Mouse (Mus musculus) embryo, embryonic 11 days (tissue): ENCODE measurements around the gene Hist1h1d.
"Not testable (repeated sequence)": the region's sequence is repeated elsewhere in the genome, so short reads cannot be mapped to it uniquely, and the experiment has no call there.

Experiments
- DNase-seq: peaks from one replicate; pipeline ENCODE4 v3.0.0-alpha.2; 2015

The Hist1h1d gene

DNA sequence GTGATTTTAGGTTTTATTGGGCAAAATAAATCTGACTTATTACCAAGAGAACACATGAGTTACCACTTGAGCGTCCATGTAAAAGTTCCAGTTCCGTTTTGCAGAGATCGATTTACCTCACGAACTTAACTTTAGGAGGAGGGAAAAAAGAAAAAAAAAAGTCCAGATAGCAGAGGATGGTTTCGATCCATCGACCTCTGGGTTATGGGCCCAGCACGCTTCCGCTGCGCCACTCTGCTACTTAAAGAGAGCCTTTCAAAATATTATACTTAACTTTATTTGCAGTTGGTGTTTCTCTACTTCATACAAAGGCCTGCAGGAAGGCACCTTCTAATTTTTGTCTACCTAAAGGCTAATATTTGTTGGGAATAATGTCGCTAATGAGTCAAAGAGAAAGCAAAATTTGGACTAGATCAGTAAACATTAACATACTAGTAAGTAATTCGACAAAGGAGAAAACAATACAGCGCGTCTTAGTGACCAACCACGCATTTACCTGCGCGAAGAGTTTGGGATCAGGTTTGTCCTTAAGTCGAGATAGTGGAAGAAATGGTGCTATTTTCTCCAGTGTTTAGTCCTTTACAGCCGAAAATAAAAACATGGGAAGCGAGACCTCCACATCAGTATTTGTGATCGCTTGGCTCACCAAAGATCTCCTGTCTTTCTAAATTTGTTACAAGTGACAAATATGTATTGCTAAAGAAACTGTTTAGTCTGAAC is 22.7 kb upstream of the Hist1h1d start:
- DNase-seq: peak; percentile 70

DNA sequence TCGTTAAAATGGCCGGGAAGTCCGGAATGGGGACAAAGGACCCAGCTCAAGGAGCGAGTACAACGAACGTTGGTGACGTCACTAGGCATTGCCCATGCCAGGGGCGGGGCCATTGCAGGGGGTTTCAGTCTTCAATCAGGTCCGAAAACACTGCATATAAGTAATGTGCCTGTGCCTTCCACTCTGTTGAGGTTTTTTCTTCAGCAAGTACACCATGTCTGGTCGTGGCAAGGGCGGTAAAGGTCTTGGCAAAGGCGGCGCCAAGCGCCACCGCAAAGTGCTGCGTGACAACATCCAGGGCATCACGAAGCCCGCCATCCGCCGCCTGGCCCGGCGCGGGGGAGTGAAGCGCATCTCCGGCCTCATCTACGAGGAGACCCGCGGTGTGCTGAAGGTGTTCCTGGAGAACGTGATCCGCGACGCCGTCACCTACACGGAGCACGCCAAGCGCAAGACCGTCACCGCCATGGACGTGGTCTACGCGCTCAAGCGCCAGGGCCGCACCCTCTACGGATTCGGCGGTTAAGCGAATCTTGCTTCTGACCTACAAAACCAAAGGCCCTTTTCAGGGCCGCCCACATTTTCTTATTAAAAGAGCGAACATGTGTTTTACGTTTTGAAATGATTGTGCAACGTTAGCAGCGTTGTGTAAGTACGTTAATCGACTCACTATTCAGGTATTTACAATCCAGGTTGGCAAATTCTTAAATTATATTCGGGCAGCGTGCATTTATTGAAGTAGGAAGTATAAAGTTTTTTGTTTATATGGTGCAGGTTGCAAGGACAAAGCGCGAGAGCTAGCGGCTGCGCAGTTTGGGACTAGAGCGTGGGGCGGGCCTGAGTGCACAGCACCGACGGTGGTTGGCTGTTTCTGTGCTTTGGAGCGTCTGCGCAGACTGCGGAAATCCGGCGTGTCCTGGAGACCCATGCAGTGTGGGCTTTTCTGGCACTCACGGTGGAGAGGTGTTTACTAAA is 21.9 kb upstream of the Hist1h1d start, which contains the start of gene Hist1h4h:
Gene Hist1h4h (plus strand): TSS at position 150 of the 975 bp plus-strand sequence.
- peak; percentile 99 for DNase-seq

DNA sequence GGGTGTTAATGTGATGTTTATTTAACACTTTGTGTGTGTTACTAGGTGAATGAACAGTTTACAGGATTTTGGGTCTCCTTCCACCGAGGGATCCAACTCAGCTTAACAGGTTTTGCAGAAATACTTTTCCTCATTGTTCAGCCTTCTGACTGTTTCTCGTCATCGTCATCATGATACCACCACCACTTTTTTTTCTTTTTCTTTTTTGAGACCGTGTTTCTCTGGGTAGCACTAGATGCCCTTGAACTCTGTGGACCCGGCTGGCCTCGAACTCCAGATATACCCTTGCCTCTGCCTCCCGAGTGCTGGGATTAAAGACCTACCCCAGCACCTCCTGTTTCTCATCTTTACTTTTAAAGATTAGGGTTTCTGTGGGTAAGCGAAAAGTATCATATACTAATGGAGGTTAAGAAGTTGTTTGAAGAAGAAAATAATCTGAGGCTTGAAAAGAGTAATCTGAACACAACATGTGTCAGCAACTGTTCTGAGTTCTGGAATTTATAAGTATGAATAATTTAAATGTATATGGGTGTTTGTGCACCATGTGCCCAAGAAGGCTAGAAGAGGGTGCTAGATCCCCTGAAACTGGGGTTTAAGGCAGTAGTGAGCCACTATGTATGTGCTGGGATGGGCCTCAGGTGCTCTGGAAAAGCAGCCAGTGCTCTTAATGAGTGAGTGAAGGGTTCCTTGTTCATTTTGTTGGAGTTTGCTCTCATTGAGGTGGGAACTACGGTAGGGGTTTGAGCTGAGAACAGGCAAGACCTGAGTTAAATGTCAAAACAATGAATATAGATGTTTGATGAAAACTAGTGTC is 20.6 kb upstream of the Hist1h1d start:
- peak; percentile 46 for DNase-seq

DNA sequence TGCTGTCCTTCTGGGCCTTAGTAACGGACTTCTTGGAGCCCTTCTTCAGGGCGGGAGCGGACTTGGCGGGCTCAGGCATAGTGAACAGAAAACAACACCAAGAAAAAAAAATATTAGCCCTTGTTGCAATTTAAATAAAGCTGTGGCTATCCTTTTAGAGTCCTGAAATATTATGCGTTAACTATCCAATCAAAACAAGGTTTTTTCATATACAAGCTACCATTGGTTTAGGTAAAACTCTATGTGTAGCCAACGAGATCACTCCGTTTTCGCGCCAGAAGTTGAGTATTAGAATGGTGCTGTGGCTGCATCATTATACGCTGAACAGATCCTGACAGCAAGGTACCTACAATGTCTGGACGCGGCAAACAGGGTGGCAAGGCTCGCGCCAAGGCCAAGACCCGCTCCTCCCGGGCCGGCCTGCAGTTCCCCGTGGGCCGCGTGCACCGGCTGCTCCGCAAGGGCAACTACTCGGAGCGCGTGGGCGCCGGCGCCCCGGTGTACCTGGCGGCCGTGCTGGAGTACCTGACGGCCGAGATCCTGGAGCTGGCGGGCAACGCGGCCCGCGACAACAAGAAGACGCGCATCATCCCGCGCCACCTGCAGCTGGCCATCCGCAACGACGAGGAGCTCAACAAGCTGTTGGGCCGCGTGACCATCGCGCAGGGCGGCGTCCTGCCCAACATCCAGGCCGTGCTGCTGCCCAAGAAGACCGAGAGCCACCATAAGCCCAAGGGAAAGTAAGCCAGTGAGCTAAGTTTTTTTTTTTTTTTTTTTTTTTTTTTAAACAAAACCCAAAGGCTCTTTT is 19.3 kb upstream of the Hist1h1d start, which contains the start of gene Hist1h2af:
Gene Hist1h2af (plus strand): TSS at position 347 of the 808 bp plus-strand sequence.
- DNase-seq: peak; percentile 94

DNA sequence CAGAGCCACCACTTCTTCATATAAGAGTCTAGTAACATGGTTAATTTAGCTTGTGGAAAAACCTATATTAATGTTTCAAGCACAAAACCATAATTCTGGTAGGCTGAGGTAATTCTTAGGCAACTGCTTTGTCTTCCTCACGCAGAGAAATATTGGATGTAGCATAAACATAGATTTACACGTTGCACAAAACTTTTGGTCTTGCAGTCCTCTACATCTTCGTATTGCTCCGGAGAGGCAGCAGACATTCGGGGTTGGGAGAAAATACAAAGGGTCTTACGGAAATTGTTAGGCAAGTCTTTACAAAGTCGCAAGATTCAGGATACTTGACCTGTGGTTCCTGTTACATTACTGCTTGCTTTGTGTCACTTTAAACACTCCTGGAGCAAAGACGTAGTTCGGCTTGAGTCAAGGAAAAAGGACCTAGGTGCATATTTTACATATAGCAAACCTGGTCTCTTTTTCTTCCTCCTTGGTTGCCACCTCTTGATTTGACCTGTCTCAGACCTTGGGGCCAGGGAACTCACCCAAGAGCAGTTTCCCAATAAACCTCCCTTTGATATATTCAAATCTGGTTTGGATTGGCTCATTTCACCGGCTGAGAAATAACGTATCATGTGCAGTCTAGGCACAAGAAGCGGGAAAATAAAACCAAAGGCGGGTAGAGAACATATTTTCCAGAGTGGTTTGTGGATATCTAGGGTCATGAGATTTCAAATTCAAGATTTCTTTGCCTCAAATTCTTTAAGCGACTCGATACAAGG is 18.5 kb upstream of the Hist1h1d start:
- no peak for DNase-seq

DNA sequence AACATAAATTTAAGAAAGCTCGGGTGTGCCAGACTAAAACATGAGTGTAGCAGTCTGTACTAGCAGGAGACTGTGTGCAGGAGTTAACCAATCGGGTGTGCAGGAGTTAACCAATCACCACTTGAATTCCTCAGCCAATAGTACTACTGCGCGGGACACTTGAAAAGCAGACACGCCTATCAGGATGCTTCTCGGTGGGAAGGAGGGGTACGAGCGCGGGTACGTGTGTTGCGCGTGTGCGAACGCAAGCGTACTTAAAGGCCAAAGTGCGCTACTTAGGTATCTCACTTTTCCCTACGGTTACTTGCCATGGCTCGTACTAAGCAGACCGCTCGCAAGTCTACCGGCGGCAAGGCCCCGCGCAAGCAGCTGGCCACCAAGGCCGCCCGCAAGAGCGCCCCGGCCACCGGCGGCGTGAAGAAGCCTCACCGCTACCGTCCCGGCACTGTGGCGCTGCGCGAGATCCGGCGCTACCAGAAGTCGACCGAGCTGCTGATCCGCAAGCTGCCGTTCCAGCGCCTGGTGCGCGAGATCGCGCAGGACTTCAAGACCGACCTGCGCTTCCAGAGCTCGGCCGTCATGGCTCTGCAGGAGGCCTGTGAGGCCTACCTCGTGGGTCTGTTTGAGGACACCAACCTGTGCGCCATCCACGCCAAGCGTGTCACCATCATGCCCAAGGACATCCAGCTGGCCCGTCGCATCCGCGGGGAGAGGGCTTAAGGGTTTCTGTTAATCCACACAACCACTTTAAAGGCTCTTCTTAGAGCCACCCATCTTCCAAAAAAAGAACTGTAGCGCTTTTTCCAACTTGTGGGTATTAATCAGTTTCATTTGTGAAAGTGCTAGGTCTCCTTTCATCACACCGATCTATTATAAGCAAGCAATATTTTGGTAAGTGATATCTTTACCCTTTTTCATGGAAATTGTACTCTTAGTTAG is 17.7 kb upstream of the Hist1h1d start, which contains the start of gene Hist1h3g:
Gene Hist1h3g (plus strand): TSS at position 286 of the 939 bp plus-strand sequence.
- DNase-seq: peak; percentile 96

DNA sequence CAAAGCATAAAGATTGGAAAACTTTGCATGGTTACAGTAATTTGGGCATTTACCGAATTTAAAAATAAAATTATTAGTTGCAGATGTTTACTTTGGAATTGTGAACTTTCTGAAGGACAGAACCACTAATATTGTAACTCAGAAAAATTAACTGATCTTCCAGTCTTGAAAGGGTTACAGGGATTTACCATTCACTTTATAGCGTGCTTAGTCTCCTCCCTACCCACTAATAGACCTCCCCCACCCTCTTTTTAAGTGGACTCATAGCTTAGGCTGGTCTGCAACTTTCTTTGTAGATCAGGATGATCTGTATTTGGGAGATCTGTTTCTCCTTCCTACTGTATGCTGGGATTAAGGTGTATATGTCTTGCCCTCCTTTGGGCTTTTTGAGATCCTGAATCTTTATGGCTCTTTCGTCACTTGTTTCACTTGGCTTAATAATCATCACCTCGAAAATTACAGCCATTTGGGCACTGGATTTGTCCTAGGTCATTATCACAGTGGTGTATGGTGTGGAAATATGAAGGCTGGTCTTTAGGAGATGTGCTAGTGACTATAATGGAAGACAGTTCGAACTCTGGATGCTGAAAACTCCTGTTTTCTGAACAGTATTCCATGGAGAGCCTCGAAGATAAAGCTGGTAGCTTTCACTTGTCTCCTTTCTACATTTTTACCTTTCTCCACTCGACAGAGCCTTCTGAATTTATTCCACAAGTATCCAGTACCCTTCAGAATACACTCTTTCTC is 16.8 kb upstream of the Hist1h1d start:
- peak; percentile 50 for DNase-seq

DNA sequence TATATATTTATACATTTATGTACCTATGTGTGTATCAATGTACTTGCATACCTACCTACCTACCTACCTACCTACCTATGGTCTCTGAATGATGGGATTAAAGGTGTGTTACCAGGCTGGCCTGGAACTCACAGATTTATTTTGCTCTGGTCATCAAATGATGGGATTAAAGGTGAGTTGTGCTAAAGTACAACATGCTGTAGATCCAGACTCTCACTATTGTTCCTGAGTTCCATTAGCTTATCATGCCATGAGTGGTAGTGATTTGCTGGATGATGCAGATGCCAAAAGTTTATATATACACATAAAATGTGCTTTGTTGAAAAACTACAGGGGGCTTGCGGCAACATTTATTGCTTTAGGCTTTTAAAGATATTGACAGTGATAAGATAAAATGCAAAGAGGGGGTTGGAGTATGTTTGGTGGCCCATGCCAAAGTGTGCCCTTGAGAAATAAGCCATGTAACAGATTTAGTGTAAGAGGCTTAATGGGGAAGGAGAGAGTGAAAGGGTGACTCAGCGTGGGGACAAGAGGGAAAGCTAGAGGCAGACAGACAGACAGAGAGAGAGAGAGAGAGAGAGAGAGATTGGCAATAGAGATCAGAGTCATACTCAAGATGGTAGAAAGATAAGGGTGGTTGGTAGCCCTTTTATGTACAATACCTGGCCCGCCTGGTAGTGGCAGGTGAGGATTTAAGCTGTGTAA is 15.9 kb upstream of the Hist1h1d start:
- DNase-seq: no peak

DNA sequence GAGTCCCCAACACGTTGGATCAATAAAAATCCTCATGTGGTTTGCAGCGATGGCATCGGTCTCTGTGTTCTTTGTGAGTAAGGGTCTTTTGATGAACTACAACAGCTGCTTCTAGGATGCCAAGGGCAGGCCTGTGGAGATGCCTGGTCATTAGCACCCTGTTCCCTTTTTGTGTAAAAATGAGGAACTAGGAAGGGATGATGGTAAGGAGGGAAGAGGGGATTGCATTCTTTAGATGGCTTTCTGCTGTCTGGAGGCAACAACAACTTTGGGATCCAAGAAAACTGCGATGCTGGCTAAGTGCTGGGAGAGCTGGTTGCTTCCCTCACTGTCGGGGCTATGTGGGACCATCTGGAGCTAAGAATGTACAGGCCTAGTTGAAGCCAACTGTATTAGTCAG is 14.8 kb upstream of the Hist1h1d start:
- no peak for DNase-seq

DNA sequence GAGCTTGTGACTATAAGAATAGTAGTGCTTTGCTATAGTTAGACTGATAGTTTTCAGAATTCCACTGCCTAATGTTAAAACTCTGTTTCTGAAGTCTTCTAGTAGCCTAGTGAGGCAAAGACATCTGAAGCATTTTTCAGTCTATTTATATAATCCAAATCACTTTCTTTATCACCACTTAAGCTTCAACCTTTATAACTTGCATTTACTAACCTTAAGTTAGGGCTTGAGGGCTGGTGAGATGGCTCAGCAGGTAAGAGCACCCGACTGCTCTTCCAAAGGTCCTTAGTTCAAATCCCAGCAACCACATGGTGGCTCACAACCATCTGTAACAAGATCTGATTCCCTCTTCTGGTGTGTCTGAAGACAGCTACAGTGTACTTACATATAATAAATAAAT is 13.2 kb upstream of the Hist1h1d start:
- not testable (repeated sequence) for DNase-seq

DNA sequence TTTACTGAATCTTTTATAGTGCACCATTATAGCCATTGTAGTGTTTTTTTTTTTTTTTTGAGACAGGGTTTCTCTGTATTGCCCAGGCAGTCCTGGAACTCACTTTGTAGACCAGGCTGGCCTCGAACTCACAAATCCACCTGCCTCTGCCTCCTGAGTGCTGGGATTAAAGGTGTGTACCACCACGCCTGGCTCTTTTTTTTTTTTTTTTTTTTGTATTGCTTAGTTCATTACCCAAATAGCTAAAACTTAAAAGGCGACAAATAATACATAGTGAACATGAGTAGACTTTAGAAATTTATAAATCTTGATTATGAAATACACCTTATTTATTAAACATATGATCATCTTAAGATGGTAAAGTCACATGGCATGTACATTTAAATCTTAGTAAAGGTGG is 11.6 kb upstream of the Hist1h1d start:
- DNase-seq: no peak

DNA sequence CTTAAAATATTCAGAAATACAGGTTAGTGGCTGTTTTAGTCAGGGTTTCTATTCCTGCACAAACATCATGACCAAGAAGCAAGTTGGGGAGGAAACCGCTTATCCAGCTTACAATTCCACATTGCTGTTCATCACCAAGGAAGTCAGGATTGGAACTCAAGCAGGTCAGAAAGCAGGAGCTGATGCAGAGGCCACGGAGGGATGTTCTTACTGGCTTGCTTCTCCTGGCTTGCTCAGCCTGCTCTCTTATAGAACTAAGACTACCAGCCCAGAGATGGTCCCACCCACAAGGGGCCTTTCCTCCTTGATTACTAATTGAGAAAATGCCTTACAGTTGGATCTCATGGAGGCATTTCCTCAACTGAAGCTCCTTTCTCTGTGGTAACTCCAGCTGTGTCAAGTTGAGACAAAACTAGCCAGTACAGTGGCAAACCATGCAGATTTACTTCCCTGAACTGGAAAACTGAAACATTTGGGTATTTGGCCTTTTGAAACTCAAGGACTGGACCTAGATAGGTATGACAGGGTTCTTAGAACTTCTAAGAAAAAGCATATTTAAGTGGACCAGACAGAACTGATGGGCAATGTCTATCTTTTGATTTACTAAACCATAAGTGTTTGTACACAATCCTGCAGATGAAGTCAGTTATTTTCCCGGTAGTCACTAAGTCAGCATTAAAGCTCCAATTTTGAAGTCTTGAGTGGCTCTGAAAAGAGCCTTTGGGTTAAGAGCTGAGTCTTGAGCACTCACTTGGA is 10.7 kb upstream of the Hist1h1d start:
- DNase-seq: not testable (repeated sequence)

DNA sequence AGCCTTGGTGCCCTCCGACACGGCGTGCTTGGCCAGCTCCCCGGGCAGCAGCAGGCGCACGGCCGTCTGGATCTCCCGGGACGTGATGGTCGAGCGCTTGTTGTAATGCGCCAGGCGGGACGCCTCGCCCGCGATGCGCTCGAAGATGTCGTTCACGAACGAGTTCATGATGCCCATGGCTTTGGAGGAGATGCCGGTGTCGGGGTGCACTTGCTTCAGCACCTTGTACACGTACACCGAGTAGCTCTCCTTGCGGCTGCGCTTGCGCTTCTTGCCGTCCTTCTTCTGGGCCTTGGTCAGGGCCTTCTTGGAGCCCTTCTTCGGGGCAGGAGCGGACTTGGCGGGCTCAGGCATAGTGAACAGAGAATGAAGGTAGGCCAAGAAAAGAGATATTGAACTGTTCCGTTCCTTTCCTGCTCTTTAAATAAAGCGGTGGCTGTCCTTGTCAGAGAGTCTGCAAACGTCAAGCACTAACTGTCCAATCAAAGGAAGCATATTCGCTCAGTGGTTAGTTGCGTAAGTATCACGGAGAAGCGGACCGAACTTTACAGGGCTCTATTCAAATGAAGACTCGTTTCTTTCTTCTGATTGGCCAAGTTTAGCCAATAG is 10.0 kb upstream of the Hist1h1d start, which contains the start of gene Hist1h2bh:
Gene Hist1h2bh (minus strand): TSS at position 394 of the 609 bp plus-strand sequence.
- DNase-seq: peak; percentile 93

DNA sequence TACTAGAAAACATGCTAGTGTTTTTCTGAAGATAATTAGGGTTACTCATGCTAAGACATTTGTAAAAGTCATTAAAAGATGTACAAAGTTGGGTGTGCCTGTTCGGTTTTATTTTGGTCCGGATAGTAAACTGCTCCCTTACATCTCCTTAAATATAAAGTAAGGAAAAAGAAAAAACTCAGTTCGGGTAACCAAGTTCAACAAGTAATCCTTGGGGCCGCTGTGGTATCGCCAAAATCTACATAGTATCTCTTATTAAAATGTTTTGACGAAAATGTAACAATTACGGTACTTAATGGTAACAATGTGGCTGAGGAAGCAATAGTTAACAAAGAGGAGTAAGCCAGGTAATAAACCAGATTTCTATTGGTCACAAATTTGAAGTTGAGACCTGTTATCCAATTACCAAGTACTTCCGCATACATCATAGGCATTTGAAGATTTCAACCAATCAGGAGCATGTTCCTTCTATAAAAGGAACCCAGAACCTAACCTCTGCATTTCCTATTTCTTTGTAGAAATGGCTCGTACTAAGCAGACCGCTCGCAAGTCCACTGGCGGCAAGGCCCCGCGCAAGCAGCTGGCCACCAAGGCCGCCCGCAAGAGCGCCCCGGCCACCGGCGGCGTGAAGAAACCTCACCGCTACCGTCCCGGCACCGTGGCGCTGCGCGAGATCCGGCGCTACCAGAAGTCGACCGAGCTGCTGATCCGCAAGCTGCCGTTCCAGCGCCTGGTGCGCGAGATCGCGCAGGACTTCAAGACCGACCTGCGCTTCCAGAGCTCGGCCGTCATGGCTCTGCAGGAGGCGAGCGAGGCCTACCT is 8.9 kb upstream of the Hist1h1d start, which contains the start of gene Hist1h3f:
Gene Hist1h3f (plus strand): TSS at position 88 of the 822 bp plus-strand sequence.
- peak; percentile 94 for DNase-seq

DNA sequence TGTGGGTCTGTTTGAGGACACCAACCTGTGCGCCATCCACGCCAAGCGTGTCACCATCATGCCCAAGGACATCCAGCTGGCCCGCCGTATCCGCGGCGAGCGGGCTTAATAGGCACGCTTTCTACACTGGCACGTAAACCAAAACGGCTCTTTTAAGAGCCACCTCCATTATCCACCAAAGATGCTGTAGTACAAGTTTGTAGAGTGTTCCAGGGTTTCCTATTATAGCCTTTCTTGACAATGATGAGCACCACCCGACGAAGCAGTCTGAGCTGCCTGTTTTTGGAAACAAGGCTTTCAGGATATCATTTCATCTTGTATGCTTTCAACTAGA is 8.3 kb upstream of the Hist1h1d start:
- DNase-seq: not testable (repeated sequence)

DNA sequence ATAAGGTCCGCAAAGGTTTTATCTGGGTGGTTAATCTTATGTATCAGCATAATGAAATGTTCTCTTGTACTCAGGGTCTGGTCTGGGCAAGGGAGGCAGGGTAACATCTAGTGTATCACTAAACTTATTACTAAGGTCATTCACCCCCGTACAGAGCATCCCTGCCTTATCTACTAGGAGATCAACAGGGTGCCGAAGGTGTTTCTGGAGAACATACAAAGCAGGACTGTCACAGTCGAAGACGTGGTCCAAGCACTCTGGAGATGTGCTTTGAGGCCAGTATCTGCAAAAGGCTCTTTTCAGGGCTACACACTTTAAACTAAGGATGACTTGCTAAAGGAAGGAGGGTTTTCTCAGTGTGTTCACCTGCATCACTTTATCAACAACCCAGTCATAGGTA is 6.4 kb upstream of the Hist1h1d start:
- DNase-seq: no peak
